Mouse (Mus musculus) CH12.LX (cell line): ENCODE results near the gene Dnah11. TPM values are rescaled to one million over a fixed set of nuclear protein-coding genes. Genes with fewer than 3 reads are reported as not detected.

ENCODE experiments used
- DNase-seq: peaks from one replicate; pipeline ENCODE4 v3.0.0-alpha.2; 2013; ENCODE audit errors: extremely low read depth
- H3K27ac ChIP-seq: 2 replicates; pipeline ENCODE4 v1.5.1; 2012; ENCODE audit warnings: low read depth, mild to moderate bottlenecking, control low read depth, moderate library complexity; ENCODE audit not compliant: insufficient read depth
- H3K27me3 ChIP-seq: replicated peaks from 2 replicates; pipeline ENCODE3; 2012; ENCODE audit warnings: inconsistent platforms
- H3K36me3 ChIP-seq, 2 experiments: replicated peaks in 1 of 2; 2 replicates each; pipeline versions ENCODE3 to v1.6.1; 2012; ENCODE audit warnings: inconsistent platforms in 1 of 2, low read length in 1 of 2, mild to moderate bottlenecking in 1 of 2, mixed read lengths in 1 of 2, moderate library complexity in 1 of 2; ENCODE audit not compliant: control insufficient read depth in 1 of 2, insufficient read depth in 1 of 2
- H3K4me1 ChIP-seq, 2 experiments: 2 replicates each; pipeline ENCODE4 v1.6.1; 2012; ENCODE audit warnings: inconsistent platforms in 1 of 2, moderate library complexity in 1 of 2; ENCODE audit not compliant: insufficient read depth in 2 of 2, control insufficient read depth in 1 of 2
- H3K4me2 ChIP-seq: 2 replicates; pipeline ENCODE4 v1.6.1; 2012; ENCODE audit warnings: low read depth, mild to moderate bottlenecking, control low read depth; ENCODE audit not compliant: poor library complexity, insufficient read depth, severe bottlenecking
- H3K4me3 ChIP-seq, 3 experiments: fragments of 150-350 bp in 1 of 3; sonication (generic) in 1 of 3; replicated peaks in 1 of 3; 2 replicates each; pipeline versions ENCODE3 to v1.5.1; 2011 to 2012; ENCODE audit warnings: low read depth in 2 of 3, low read length in 2 of 3, mild to moderate bottlenecking in 2 of 3, moderate library complexity in 2 of 3, control low read depth in 1 of 3, improper control_type of control experiment in 1 of 3, inconsistent platforms in 1 of 3, mixed read lengths in 1 of 3; ENCODE audit not compliant: poor library complexity in 1 of 3
- H3K79me2 ChIP-seq: replicated peaks from 2 replicates; pipeline ENCODE4 v1.6.1; 2012; ENCODE audit warnings: mild to moderate bottlenecking, moderate library complexity; ENCODE audit not compliant: control insufficient read depth, poor library complexity, insufficient read depth, severe bottlenecking; ENCODE audit errors: extremely low read depth
- H3K9ac ChIP-seq: 2 replicates; pipeline ENCODE4 v1.6.1; 2012; ENCODE audit warnings: low read depth, mild to moderate bottlenecking, control low read depth, moderate library complexity; ENCODE audit not compliant: insufficient read depth
- H3K9me3 ChIP-seq: replicated peaks from 2 replicates; pipeline ENCODE3; 2012; ENCODE audit warnings: low read length, inconsistent platforms, mixed read lengths
- BHLHE40 ChIP-seq: IDR thresholded peaks from 2 replicates; pipeline ENCODE4 v1.6.1; 2011; ENCODE audit warnings: mild to moderate bottlenecking, low read depth, low read length, improper control_type of control experiment
- CHD2 ChIP-seq: IDR thresholded peaks from 2 replicates; pipeline ENCODE4 v1.6.1; 2011; ENCODE audit warnings: low read length, improper control_type of control experiment
- CTCF ChIP-seq, 2 experiments: IDR thresholded peaks in 1 of 2; conservative IDR thresholded peaks in 1 of 2; 2 replicates each; pipeline ENCODE4 v1.5.1; 2011 to 2012; ENCODE audit warnings: low read depth in 2 of 2, low read length in 2 of 2, improper control_type of control experiment in 1 of 2, inconsistent platforms in 1 of 2, mild to moderate bottlenecking in 1 of 2, moderate library complexity in 1 of 2
- E2F4 ChIP-seq: IDR thresholded peaks from 2 replicates; pipeline ENCODE4 v1.6.1; 2011; ENCODE audit warnings: low read depth, low read length, improper control_type of control experiment; ENCODE audit not compliant: insufficient replicate concordance
- ELF1 ChIP-seq: IDR thresholded peaks from 2 replicates; pipeline ENCODE4 v1.6.1; 2014; ENCODE audit warnings: low read depth, mild to moderate bottlenecking, inconsistent platforms, low read length, improper control_type of control experiment
- JUN ChIP-seq: IDR thresholded peaks from 2 replicates; pipeline ENCODE4 v1.6.1; 2011; ENCODE audit warnings: low read depth, mild to moderate bottlenecking, low read length, improper control_type of control experiment, moderate library complexity; ENCODE audit not compliant: insufficient read depth
- JUND ChIP-seq: conservative IDR thresholded peaks from 2 replicates; pipeline ENCODE4 v1.6.1; 2011; ENCODE audit warnings: low read depth, low read length, improper control_type of control experiment
- KAT2A ChIP-seq: IDR thresholded peaks from 2 replicates; pipeline ENCODE4 v1.6.1; 2012; ENCODE audit warnings: low read length, improper control_type of control experiment, inconsistent platforms; ENCODE audit not compliant: insufficient replicate concordance
- MAZ ChIP-seq: IDR thresholded peaks from 2 replicates; pipeline ENCODE4 v1.6.1; 2012; ENCODE audit warnings: low read depth, mild to moderate bottlenecking, inconsistent platforms, low read length, improper control_type of control experiment, moderate library complexity
- MEF2A ChIP-seq: IDR thresholded peaks from 2 replicates; pipeline ENCODE4 v1.6.1; 2014; ENCODE audit warnings: low read depth, mild to moderate bottlenecking, inconsistent platforms, low read length, improper control_type of control experiment, borderline replicate concordance
- NRF1 ChIP-seq: IDR thresholded peaks from 2 replicates; pipeline ENCODE4 v1.6.1; 2014; ENCODE audit warnings: low read depth, mild to moderate bottlenecking, inconsistent platforms, low read length, improper control_type of control experiment, moderate library complexity
- PAX5 ChIP-seq: IDR thresholded peaks from 2 replicates; pipeline ENCODE4 v1.6.1; 2012; ENCODE audit warnings: low read length, inconsistent platforms, mixed read lengths
- POLR2AphosphoS2 ChIP-seq: IDR thresholded peaks from 2 replicates; pipeline ENCODE4 v1.6.1; 2011; ENCODE audit warnings: low read depth, low read length, improper control_type of control experiment
- TBP ChIP-seq: conservative IDR thresholded peaks from 2 replicates; pipeline ENCODE4 v1.6.1; 2011; ENCODE audit warnings: low read depth, low read length, improper control_type of control experiment
- ZC3H11A ChIP-seq: IDR thresholded peaks from 2 replicates; pipeline ENCODE4 v1.6.1; 2012; ENCODE audit warnings: low read depth, mild to moderate bottlenecking, inconsistent platforms, low read length, improper control_type of control experiment
- ZKSCAN1 ChIP-seq: IDR thresholded peaks from 2 replicates; pipeline ENCODE4 v1.6.1; 2012; ENCODE audit warnings: low read depth, inconsistent platforms, low read length, improper control_type of control experiment, borderline replicate concordance
- dilution Hi-C: fragments of 300-500 bp; cut with MboI; formaldehyde crosslinking; loops from 2 replicates; pipeline ENCODE4 v1.14.3; 2020; ENCODE audit warnings: low sequenced_read_pairs; ENCODE audit not compliant: extremely low pct_unique_long_range_greater_than_20kb, extremely low pct_ligation_motif_present
- in situ Hi-C: fragments of 300-500 bp; cut with MboI; formaldehyde crosslinking; loops from 3 replicates; pipeline ENCODE4 v1.14.3; 2019; ENCODE audit warnings: low sequenced_read_pairs, low pct_ligation_motif_present, low pct_unique_long_range_greater_than_20kb, mixed read lengths
- polyA plus RNA-seq: library from polyadenylated mRNA; unstranded; fragments of >175 nt; gene quantifications from 2 replicates; pipeline ENCODE4 v1.2.1, GENCODE M21; 2012; ENCODE audit warnings: low read depth; ENCODE audit not compliant: insufficient read length
- total RNA-seq, 2 experiments: library from RNA; depleted of rRNA; stranded (reverse); fragments of 300-350 nt in 1 of 2; fragments of >200 nt in 1 of 2; gene quantifications; 2 replicates each; pipeline ENCODE4 v1.2.3; 2012 to 2014

Gene Dnah11
- total and polyA plus RNA-seq, 3 experiments: 0.85 to 2.5 (median 1.2) TPM

DNA sequence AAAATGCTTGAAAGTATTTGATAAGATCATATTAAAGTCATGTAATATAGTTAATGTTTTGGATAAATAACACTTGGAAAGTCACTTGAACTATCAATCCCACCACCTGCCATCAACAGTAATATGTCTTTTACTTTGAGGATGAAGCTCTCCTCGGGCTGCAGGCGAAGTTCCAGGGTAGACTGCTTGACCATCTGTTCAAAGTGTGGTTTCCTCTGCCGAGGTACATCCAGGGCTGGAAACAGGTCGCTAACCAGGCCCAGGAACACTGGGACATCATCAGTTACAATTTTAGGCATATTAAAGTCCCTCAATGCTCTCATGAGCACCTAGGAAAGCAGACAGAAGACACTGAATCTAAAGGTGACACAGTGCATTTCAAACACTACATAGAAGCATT is 153.5 kb downstream of the Dnah11 start:
- DNase-seq: no peak
- H3K27me3 ChIP-seq: no peaks in the 10 kb centered on the region
- H3K4me2 ChIP-seq: no peak overlapping the region
- TF ChIP-seq CHD2: no peak
- no peak for TF ChIP-seq TBP
- no peak for TF ChIP-seq JUN
- TF ChIP-seq, all 38 proteins: peak for 0
- H3K27ac ChIP-seq: no peak overlapping the region
- H3K9me3 ChIP-seq: no peaks in the 10 kb centered on the region
- no peaks in the 10 kb centered on the region for H3K36me3 ChIP-seq
- H3K4me3 ChIP-seq: no peak overlapping the region
- no peak overlapping the region for H3K9ac ChIP-seq
- H3K79me2 ChIP-seq: no peaks in the 10 kb centered on the region; the same call in 1 of the 2 replicates
- in situ Hi-C loops: no loop called here
- dilution Hi-C loops: no loop called here
- 0 out of 4 replicates have a peak, but pooled peaks cover 3 to 8% of the 10 kb centered on the region in 2 experiments for H3K4me1 ChIP-seq

DNA sequence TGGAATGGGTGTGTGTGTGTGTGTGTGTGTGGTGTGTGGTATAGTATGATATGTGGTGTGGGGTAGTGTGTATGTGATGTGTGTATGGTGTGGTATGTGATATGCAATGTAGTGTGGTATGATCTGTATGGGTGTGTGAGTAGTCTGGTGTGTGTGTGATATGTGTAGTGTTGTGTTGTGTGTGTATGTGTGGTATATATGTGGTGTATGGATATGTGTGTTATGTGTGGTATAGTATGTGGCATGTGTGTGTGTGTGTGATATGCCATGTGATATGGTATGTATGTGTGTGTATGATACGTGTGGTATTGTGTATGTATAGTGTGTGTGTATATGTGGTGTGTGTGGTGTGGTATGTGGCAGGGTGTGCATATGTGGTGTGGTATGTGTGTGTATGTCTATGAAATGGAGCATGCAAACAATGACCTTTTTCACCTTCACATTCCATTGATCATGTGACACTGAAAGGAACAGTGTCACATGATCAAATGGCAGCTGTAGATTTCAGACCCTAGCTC is 155.7 kb downstream of the Dnah11 start:
- Histone ChIP-seq H3K9me3 (no peaks in the 10 kb centered on the region), H3K79me2 (no peaks in the 10 kb centered on the region; the same call in 1 of the 2 replicates), H3K27ac (no peak overlapping the region; the same call in 1 of the 2 replicates), H3K27me3 (no peaks in the 10 kb centered on the region), H3K9ac (no peak overlapping the region), H3K4me3 (no peak overlapping the region), H3K36me3 (no peaks in the 10 kb centered on the region), H3K4me2 (no peak overlapping the region), H3K4me1 (0 out of 4 replicates have a peak, but pooled peaks cover 3 to 8% of the 10 kb centered on the region in 2 experiments)
- TF ChIP-seq MEF2A (no peak), NRF1 (no peak), BHLHE40 (no peak), ZC3H11A (no peak), E2F4 (no peak), ZKSCAN1 (no peak), CTCF (conservative IDR thresholded peaks at IDR 0.05 in 1 of 2, IDR thresholded peaks at IDR 0.05 in 1 of 2; ENCODE audit: low read depth in 2 of 2, low read length in 2 of 2) (no peak), PAX5 (no peak), MAZ (no peak), KAT2A (no peak), ELF1 (no peak), POLR2AphosphoS2 (no peak), JUND (no peak)
- dilution Hi-C loops: no loop called here
- in situ Hi-C loops: no loop called here
- DNase-seq: no peak
